Mouse (Mus musculus): Measurements from ENCODE around the gene Casd1.
"Not testable (repeated sequence)": the region's sequence is repeated elsewhere in the genome, so short reads cannot be mapped to it uniquely, and the experiment has no call there.

The Casd1 gene

GRCm38 (mm10) chr6:4612431-4612830, 11.8 kb downstream of the Casd1 start:
- DNase-seq (ENCODE audit: low spot score in 2 of 2): no peak

- no peak for DNase-seq (ENCODE audit: low spot score in 2 of 2)
Measured at GRCm38 (mm10) chr6:4617911-4618310, 17.3 kb downstream of the Casd1 start.

- no peak for DNase-seq (ENCODE audit: low spot score in 2 of 2)
Measured at GRCm38 (mm10) chr6:4631464-4631863, 30.8 kb downstream of the Casd1 start.

- no peak for DNase-seq (ENCODE audit: low spot score in 2 of 2)
Measured at GRCm38 (mm10) chr6:4633189-4633588, 32.5 kb downstream of the Casd1 start.

GRCm38 (mm10) chr6:4634804-4635203, 34.2 kb downstream of the Casd1 start:
- no peak for DNase-seq (ENCODE audit: low spot score in 2 of 2)

DNA sequence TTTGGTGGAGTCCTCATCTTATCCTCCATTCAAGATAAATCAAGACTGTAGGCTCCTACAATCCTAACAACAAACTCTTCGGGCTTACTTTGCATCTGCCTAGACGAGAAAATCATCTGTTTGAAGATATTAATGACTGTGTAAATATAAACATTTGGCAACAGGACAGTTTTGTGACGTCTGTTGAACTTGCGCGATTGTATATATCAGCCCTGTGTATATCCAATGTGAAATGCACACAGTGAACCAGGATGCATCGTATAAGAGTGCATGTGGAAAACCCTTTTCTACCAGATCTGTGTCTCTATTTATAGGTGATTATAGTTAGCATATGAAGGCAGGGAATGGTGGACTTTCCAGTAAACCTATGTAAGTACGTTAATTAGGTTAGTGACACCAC, 41.4 kb downstream of the Casd1 start:
- no peak for DNase-seq (ENCODE audit: low spot score in 2 of 2)

DNA sequence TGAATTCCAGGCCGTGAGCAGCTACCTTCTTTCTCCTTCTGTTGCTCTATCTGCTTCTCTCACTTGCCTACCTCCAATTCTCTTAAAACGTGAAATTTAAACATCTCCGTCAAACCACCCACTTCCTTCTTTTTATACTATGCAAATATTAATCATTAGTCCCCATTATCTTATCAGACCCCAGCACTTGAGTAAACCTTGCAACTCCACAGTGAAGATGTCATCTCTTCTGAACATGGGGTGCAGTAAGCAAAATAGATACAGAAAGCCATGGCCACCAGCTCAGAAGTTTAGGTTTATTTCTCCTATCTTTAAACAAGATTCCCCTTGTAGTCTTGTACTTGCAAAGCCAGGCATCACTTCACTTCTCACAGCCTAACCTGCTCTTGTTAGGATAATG, 46.7 kb downstream of the Casd1 start:
- DNase-seq (ENCODE audit: low spot score in 2 of 2): no peak

DNA sequence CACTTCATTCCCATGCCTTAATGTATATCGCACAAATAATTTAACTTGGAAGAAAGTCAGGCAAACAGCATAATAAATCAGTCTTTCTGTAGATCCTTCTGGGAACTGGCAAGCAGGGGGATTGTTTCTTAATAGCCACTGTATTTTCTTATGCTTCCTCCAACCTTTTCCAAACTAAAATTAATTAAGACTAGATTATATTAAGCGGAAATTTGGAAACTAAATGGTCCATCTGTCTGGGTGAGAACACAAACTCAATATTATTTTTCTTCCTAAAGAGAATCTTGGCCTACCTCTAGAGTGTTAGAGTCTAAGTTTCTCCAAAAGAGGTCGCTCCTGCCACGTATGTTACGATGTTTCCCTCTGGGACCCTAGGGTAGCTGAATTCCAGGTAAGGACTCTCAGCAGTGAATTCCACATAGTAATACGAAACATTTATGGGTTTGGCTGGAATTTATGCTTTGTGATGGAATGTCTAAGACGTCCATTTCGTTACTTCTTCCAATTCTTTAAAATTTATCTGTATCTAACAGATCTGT, 52.0 kb downstream of the Casd1 start:
- DNase-seq (ENCODE audit: low spot score in 2 of 2): no peak

GRCm38 (mm10) chr6:4653741-4654140, 53.1 kb downstream of the Casd1 start:
- not testable (repeated sequence) for DNase-seq (ENCODE audit: low spot score in 2 of 2)

DNA sequence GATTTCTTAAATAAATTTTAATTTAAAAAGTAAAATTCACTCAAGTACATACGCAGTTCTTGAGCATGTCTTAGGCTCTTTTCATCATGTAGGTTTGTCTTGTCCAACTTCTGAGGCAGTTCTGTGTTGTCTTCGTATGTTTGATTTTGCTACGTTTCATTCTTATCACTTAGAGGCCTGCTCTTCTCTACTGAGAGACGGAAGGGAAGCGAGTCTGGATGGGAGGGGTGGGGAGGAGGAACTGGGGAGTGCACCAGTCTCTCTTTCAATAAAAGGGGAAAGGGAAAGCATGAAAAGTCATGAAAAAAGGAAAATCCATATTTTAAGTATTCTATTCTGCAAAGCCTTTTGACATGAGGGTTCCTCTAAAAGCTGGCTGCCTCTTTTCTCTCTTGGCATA, 54.8 kb downstream of the Casd1 start:
- DNase-seq (ENCODE audit: low spot score in 2 of 2): no peak

DNA sequence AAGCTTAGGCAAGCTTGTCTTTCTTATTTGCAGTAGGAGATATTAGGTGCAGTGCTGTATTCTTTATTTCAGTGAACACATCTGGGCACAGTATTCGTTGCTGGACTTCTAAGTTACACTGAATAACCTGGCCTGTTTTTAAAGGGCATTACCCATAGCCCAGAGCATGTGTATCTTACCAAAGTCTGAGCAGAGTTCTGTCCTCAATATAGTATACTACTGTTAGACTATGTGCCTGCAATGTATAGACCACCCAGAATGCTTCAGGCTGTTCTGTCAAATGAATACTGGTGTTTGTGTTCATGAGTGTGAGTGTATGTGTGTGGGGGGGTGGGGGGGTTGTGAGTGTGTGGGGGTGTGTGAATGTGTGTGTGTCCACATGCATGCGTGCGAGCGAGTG, 55.3 kb downstream of the Casd1 start:
- no peak for DNase-seq (ENCODE audit: low spot score in 2 of 2)

GRCm38 (mm10) chr6:4658861-4659260, 58.2 kb downstream of the Casd1 start:
- no peak for DNase-seq (ENCODE audit: low spot score in 2 of 2)

GRCm38 (mm10) chr6:4663516-4663915, 62.9 kb downstream of the Casd1 start:
- DNase-seq (ENCODE audit: low spot score in 2 of 2): no peak

GRCm38 (mm10) chr6:4664313-4664712, 63.7 kb downstream of the Casd1 start:
- DNase-seq (ENCODE audit: low spot score in 2 of 2): no peak

- DNase-seq (ENCODE audit: low spot score in 2 of 2): no peak
Measured at GRCm38 (mm10) chr6:4665154-4665553, 64.5 kb downstream of the Casd1 start.

DNA sequence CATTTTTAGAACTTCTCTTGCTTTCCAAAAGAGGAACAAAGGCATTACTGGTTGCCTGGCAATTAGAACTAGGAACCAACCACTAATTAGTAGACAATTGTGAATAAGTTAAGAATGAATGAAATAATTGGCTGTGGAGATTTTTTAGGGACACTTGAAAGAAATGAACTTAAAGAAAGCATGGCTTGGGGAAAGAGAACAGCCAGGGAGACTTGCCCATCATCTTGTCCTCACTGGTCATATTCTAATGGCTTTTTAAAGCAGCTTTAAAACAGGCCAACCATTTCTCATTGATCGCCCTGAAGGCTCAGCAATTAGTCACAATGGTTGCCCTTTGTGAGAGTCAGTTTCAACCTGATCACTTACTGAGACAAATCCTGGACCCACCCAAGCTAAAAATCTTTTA, 76.7 kb downstream of the Casd1 start:
- no peak for DNase-seq (ENCODE audit: low spot score in 2 of 2)

- DNase-seq (ENCODE audit: low spot score in 2 of 2): no peak
Measured at GRCm38 (mm10) chr6:4679981-4680380, 79.3 kb downstream of the Casd1 start.

DNA sequence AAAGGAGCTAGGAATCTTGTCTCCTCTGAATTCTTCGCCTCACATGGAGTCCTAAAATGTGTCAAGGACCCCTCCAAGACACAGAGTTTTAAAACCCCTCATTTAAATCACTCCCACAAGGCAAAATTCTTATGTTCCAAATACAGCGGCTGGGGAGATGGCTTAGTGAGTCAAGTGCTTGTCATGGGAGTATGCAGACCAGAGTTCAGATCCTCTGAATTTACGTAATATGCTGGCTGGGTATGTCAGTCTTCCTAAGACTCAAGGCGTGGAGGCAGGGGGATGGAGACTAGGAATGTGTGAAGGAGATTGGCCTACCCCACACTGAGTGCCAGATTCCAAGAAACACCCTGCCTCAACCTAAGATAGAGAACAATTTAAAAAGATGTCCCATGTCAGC, 79.9 kb downstream of the Casd1 start:
- no peak for DNase-seq (ENCODE audit: low spot score in 2 of 2)

GRCm38 (mm10) chr6:4684706-4685340, 84.2 kb downstream of the Casd1 start:
- no peak for DNase-seq (ENCODE audit: low spot score in 2 of 2)

- DNase-seq (ENCODE audit: low spot score in 2 of 2): no peak
Measured at GRCm38 (mm10) chr6:4690438-4690837, 89.8 kb downstream of the Casd1 start.

Measured in frontal cortex, postnatal 25 days (tissue).